Mouse (Mus musculus): ENCODE data around the gene Zfp653. TPM values are rescaled to one million over a fixed set of nuclear protein-coding genes. Genes with fewer than 3 reads are reported as not detected.
A peak's percentile ranks its signal among the peaks of the same experiment; 100 is the strongest.

Zfp653 gene
- polyA plus RNA-seq (2014; fragmentation: Nextera tagmentation; extraction: Ambion mirVana): 5.5 and 7.5 TPM in 2 replicates

DNA sequence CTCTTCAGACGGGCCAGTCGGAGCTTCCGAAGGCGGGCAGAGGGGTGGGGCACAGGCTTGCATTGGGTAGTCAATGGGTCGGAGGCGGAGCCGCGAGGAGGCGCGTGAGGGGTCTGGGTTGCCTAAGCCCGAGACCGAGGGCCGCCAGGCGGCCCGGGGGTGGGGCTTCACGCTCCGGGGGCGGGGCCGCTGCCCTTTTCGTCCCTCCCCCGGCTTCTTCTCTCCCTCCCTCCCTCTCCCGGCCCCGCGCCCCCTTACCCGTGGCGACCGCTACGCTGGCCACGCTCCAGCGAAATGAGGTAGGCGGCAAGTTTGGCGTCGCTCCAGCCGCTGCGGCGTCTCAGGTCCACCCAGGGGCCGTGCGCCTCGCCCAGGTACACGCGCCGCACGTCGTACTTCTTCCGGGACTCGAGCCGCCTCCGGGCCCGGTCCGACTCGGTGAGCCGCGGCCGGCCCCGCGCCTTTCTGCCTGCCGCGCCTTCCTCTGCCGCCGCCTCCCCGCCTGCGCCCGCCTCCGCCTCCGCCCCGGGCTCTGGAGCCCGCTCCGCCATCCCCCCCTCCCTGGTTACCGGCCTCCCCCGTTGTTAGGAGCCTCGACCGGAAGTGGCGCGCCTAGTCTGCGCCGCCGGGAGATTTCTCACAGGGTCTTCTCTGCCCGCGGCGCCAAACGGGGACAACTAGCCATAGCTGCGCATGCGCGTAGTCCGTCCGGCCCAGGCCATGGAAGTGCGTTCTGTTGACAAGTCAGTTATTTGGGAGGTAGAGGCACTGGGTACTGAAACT is at the start of gene Zfp653, which contains the start of gene Gm49318:
Gene Zfp653, minus strand, starts transcription at position 586 of the 783 bp plus-strand sequence.
Gene Gm49318, minus strand, starts transcription at position 469 of the 783 bp plus-strand sequence.
- ATAC-seq (replicated peaks; ENCODE audit: low FRiP score) (peak; percentile 97), DNase-seq (ENCODE audit: low spot score) (peak; percentile 94)
- H3K36me3 ChIP-seq (ENCODE audit: control insufficient read depth, insufficient read depth, low read length): peaks cover 9% of the 10 kb centered on the region
- peak within 1 kb of the TSS; percentile 73 for H3K9ac ChIP-seq (ENCODE audit: low read depth, low read length)
- peak within 1 kb of the TSS; percentile 73 for H3K4me3 ChIP-seq (ENCODE audit: low read depth, low read length)
- no peaks in the 10 kb centered on the region for H3K9me3 ChIP-seq (ENCODE audit: control insufficient read depth, low read length)
- WGBS: under 1% methylated on average over 79 of the region's 87 CpGs
- peak within 1 kb of the TSS; percentile 69 for H3K4me2 ChIP-seq
- H3K27ac ChIP-seq (ENCODE audit: low read depth, low read length): peak within 1 kb of the TSS; percentile 92
- no peaks in the 10 kb centered on the region for H3K27me3 ChIP-seq (replicated peaks; ENCODE audit: control insufficient read depth, insufficient read depth, low read length)
- H3K4me1 ChIP-seq (replicated peaks; ENCODE audit: control insufficient read depth, insufficient read depth, low read length): peaks cover 3% of the 10 kb centered on the region; the same call in 1 of the 2 replicates

DNA sequence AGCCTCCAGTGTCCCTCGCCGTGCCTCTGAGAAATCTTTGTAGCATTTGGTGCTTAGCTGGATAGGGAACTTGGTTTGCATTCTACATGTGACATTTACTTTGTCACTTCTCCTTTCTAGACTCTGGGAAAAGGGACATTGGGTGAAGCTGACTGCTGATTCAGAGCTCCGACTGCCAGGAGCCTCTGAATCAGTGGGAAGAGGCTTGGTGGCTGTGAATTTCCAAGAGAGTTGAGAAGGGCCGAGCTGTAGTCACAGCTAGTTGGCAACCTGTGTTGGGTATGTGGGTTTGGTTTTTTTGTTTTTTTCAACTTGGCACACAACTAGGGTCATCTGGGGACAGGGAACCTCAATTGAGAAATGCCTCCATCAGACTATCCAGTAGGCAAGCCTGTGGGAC is 48.4 kb upstream of the Zfp653 start:
- no peak overlapping the region for H3K4me3 ChIP-seq (ENCODE audit: low read depth, low read length)
- H3K9me3 ChIP-seq (ENCODE audit: control insufficient read depth, low read length): no peaks in the 10 kb centered on the region
- H3K27ac ChIP-seq (ENCODE audit: low read depth, low read length): no peak overlapping the region
- 84% methylated on average over 4 of the region's 4 CpGs for WGBS
- H3K4me1 ChIP-seq (replicated peaks; ENCODE audit: control insufficient read depth, insufficient read depth, low read length): peaks cover 27% of the 10 kb centered on the region
- no peak for ATAC-seq (replicated peaks; ENCODE audit: low FRiP score)
- H3K9ac ChIP-seq (ENCODE audit: low read depth, low read length): no peak overlapping the region
- no peak for DNase-seq (ENCODE audit: low spot score)
- H3K27me3 ChIP-seq (replicated peaks; ENCODE audit: control insufficient read depth, insufficient read depth, low read length): no peaks in the 10 kb centered on the region
- no peaks in the 10 kb centered on the region for H3K36me3 ChIP-seq (ENCODE audit: control insufficient read depth, insufficient read depth, low read length)
- H3K4me2 ChIP-seq: no peak overlapping the region

DNA sequence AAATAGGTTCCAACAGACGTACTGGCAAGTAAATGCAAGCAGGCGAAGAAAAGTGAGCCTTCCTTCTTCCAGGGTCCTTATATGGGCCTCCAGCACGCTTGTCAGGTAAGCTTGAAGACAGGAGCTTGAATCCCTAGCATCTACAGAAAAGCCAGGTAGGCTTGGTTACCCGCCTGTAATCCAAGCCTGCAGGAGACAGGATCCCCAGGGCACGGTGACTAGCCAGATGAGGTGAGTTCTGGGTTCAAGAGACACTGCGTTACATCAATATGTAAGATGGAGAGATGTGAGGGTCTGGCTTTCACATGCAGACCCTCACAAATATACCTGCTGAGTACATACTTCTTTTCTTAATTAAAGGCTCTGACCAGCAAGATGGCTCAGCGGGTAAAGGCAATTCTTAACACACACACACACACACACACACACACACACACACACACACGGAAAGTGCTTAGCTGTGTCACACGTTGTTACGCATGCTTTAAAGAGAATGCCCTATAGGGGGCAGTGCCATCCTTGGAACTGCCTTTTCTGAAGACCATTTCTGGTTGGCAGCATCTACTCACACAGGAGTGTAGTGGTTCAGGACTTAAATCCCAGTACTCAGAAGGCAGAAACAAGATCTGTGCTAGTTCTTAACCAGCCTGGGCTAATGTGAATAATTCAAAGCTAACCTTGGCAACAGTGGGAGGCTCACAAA is 46.7 kb upstream of the Zfp653 start:
- WGBS: 36% methylated on average over 10 of the region's 10 CpGs
- Histone ChIP-seq H3K4me3 (ENCODE audit: low read depth, low read length) (peak overlapping the region; percentile 81), H3K9me3 (ENCODE audit: control insufficient read depth, low read length) (no peaks in the 10 kb centered on the region), H3K4me2 (peak overlapping the region; percentile 84), H3K27ac (ENCODE audit: low read depth, low read length) (no peak overlapping the region), H3K9ac (ENCODE audit: low read depth, low read length) (peak overlapping the region; percentile 58), H3K36me3 (ENCODE audit: control insufficient read depth, insufficient read depth, low read length) (peaks cover 6% of the 10 kb centered on the region), H3K4me1 (replicated peaks; ENCODE audit: control insufficient read depth, insufficient read depth, low read length) (peaks cover 22% of the 10 kb centered on the region), H3K27me3 (replicated peaks; ENCODE audit: control insufficient read depth, insufficient read depth, low read length) (no peaks in the 10 kb centered on the region)
- ATAC-seq (replicated peaks; ENCODE audit: low FRiP score) (no peak; the same call in 1 of the 2 replicates), DNase-seq (ENCODE audit: low spot score) (peak; percentile 42)

DNA sequence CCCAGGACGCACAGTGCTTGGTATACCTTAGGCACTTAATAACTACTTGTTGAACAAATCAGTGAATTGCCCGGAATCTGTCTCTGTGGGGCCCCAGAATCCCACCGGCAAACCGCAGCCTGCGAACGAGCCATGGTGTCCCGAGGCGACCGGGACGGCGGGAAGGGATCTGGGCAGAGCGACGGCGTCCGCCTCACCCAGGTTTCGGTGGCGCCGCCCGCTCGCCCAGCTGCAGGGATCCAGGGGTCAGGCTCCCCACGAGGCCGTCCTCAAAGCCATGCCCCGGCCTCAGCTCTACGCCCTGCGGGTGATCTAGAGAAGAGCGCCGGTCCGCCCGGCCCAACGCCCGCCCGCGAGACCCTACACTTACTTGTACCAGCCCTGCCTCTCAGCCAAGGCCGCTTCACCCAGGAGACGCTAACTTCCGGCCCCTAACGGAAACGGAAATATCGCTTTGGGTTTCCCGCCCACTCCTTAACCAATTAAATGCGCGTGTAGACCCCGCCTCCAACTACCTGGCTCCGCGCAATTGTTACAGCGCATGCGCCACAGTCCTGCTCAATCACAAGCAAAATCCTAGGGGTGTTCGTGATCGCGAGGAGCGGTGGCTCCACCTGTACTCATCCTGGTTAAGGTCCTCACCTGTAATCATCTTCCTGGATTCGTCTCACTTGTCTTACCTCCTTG is 45.7 kb upstream of the Zfp653 start, which contains the start of gene Elof1:
Gene Elof1, minus strand, starts transcription at position 433 of the 687 bp plus-strand sequence.
- peaks cover 14% of the 10 kb centered on the region for H3K36me3 ChIP-seq (ENCODE audit: control insufficient read depth, insufficient read depth, low read length)
- H3K4me2 ChIP-seq: peak within 1 kb of the TSS; percentile 84
- H3K9me3 ChIP-seq (ENCODE audit: control insufficient read depth, low read length): no peaks in the 10 kb centered on the region
- peak within 1 kb of the TSS; percentile 81 for H3K9ac ChIP-seq (ENCODE audit: low read depth, low read length)
- H3K4me3 ChIP-seq (ENCODE audit: low read depth, low read length): peak within 1 kb of the TSS; percentile 81
- peaks cover 13% of the 10 kb centered on the region for H3K4me1 ChIP-seq (replicated peaks; ENCODE audit: control insufficient read depth, insufficient read depth, low read length)
- WGBS: under 1% methylated on average over 52 of the region's 52 CpGs
- no peaks in the 10 kb centered on the region for H3K27me3 ChIP-seq (replicated peaks; ENCODE audit: control insufficient read depth, insufficient read depth, low read length)
- H3K27ac ChIP-seq (ENCODE audit: low read depth, low read length): peak within 1 kb of the TSS; percentile 50
- ATAC-seq (replicated peaks; ENCODE audit: low FRiP score) (peak; percentile 92), DNase-seq (ENCODE audit: low spot score) (peak; percentile 89)

DNA sequence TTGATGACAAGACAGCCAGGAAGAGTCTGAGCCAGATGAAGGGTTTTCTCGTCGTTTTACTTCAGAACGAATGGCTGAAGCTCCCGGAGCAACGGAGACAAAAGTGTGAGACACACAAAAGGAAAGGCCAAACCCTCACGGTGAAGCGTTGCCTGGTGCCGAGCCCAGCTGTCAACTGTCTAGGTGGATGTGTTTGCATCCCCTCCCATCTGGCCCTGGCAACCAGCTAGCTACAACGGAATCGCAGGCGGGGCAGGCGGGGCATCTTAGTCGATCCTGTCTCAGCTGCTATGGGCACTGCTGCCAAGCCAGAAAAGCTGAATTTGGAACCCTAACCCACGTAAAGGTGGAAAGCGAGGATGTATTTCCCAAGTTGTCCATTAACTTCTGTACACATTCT is 44.9 kb upstream of the Zfp653 start:
- Histone ChIP-seq H3K4me1 (replicated peaks; ENCODE audit: control insufficient read depth, insufficient read depth, low read length) (peaks cover 11% of the 10 kb centered on the region), H3K36me3 (ENCODE audit: control insufficient read depth, insufficient read depth, low read length) (peaks cover 14% of the 10 kb centered on the region), H3K4me2 (peak overlapping the region; percentile 84), H3K4me3 (ENCODE audit: low read depth, low read length) (peak overlapping the region; percentile 81), H3K9me3 (ENCODE audit: control insufficient read depth, low read length) (no peaks in the 10 kb centered on the region), H3K9ac (ENCODE audit: low read depth, low read length) (peak overlapping the region; percentile 81), H3K27me3 (replicated peaks; ENCODE audit: control insufficient read depth, insufficient read depth, low read length) (no peaks in the 10 kb centered on the region), H3K27ac (ENCODE audit: low read depth, low read length) (0 out of 2 replicates have a peak overlapping the region, but pooled peaks have one; percentile 50)
- 32% methylated on average over 15 of the region's 15 CpGs for WGBS
- DNase-seq (ENCODE audit: low spot score): no peak
- no peak for ATAC-seq (replicated peaks; ENCODE audit: low FRiP score)

DNA sequence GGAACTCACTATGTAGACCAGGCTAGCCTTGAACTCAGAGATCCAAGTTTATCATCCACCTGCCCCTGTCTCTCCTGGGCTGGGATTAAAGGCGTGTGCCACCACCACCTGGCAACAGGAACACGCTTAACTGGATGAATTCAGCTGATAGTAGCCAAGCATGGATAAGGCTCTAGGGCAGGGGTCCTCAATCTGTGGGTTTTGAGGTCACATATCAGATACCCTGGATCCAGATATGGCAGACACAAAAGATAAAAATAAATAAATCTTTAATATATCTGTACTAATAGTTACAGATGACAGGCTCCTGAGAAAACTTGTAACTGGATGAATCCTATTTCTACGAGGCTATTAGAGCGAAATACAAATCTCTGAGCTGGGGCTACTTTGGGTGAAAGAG is 44.5 kb upstream of the Zfp653 start:
- Histone ChIP-seq H3K27ac (ENCODE audit: low read depth, low read length) (no peak overlapping the region), H3K4me3 (ENCODE audit: low read depth, low read length) (peak overlapping the region; percentile 81), H3K4me1 (replicated peaks; ENCODE audit: control insufficient read depth, insufficient read depth, low read length) (peaks cover 11% of the 10 kb centered on the region), H3K9ac (ENCODE audit: low read depth, low read length) (no peak overlapping the region; the same call in 1 of the 2 replicates), H3K4me2 (peak overlapping the region; percentile 84), H3K9me3 (ENCODE audit: control insufficient read depth, low read length) (no peaks in the 10 kb centered on the region), H3K27me3 (replicated peaks; ENCODE audit: control insufficient read depth, insufficient read depth, low read length) (no peaks in the 10 kb centered on the region), H3K36me3 (ENCODE audit: control insufficient read depth, insufficient read depth, low read length) (peaks cover 14% of the 10 kb centered on the region)
- WGBS: 86% methylated on average over 4 of the region's 4 CpGs
- ATAC-seq (replicated peaks; ENCODE audit: low FRiP score) (no peak), DNase-seq (ENCODE audit: low spot score) (no peak)

DNA sequence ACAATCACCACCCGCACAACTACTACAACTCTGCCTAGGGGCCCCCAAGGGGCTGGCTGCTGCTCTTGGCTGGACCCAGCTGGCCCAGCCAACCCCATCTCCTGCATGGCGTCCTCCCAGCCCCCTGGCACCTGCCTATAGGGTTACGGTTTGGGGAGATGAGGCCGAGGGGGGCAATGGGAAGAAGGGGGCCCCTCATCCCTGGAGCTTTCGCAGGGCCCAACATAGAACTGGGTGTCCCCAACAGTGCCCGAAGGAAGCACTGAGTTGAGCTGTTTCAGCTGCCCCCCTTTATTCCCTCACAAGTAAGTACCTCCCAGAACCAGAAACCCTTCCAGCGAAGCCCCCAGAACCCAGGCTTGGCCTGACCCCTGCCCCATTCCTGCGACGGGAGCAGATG is 37.0 kb upstream of the Zfp653 start:
- ATAC-seq (replicated peaks; ENCODE audit: low FRiP score): no peak

DNA sequence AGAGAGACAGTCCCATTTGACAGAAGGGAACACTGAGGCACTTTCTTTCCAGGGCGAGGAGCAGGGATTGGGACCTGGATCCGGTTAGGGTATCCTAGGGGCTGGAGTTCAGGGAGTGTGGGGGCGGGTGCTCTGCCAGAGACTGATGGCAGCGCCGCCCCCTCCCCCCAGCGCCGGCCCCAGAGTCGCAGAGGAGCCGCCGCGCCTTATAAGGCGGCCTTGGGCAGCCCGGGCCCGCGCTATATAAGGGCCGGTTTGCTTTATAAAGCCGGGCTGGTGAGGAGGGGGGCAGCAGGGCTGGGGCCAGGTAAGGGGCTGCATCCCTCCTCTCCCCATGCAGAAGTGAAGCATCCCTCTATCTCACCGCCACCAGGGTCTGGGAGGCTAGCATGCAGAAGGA is 28.7 kb upstream of the Zfp653 start:
- no peaks in the 10 kb centered on the region for H3K36me3 ChIP-seq (ENCODE audit: control insufficient read depth, insufficient read depth, low read length)
- ATAC-seq (replicated peaks; ENCODE audit: low FRiP score) (no peak), DNase-seq (ENCODE audit: low spot score) (no peak)
- no peak overlapping the region for H3K27ac ChIP-seq (ENCODE audit: low read depth, low read length)
- peak overlapping the region; percentile 20; the same call in 1 of the 2 replicates for H3K4me2 ChIP-seq
- no peak overlapping the region; the same call in 1 of the 2 replicates for H3K9ac ChIP-seq (ENCODE audit: low read depth, low read length)
- peaks cover 5% of the 10 kb centered on the region; the same call in 1 of the 2 replicates for H3K4me1 ChIP-seq (replicated peaks; ENCODE audit: control insufficient read depth, insufficient read depth, low read length)
- H3K27me3 ChIP-seq (replicated peaks; ENCODE audit: control insufficient read depth, insufficient read depth, low read length): peaks cover 36% of the 10 kb centered on the region
- 4% methylated on average over 18 of the region's 18 CpGs for WGBS
- H3K9me3 ChIP-seq (ENCODE audit: control insufficient read depth, low read length): no peaks in the 10 kb centered on the region
- peak overlapping the region; percentile 8; the same call in 1 of the 2 replicates for H3K4me3 ChIP-seq (ENCODE audit: low read depth, low read length)

More for the DNA sequence above, 37.0 kb upstream of the Zfp653 start:
- Histone ChIP-seq H3K27me3 (replicated peaks; ENCODE audit: control insufficient read depth, insufficient read depth, low read length) (no peaks in the 10 kb centered on the region), H3K9ac (ENCODE audit: low read depth, low read length) (no peak overlapping the region), H3K4me2 (no peak overlapping the region), H3K4me3 (ENCODE audit: low read depth, low read length) (no peak overlapping the region), H3K9me3 (ENCODE audit: control insufficient read depth, low read length) (no peaks in the 10 kb centered on the region), H3K4me1 (replicated peaks; ENCODE audit: control insufficient read depth, insufficient read depth, low read length) (no peaks in the 10 kb centered on the region), H3K36me3 (ENCODE audit: control insufficient read depth, insufficient read depth, low read length) (peaks cover 13% of the 10 kb centered on the region), H3K27ac (ENCODE audit: low read depth, low read length) (no peak overlapping the region)
- WGBS: 86% methylated on average over 9 of the region's 9 CpGs
- DNase-seq (ENCODE audit: low spot score): no peak
